Mouse (Mus musculus) hindbrain, embryonic 13.5 days (tissue): Measurements from ENCODE around the gene Mllt10. TPM values are rescaled to one million over a fixed set of nuclear protein-coding genes. Genes with fewer than 3 reads are reported as not detected.

Source experiments
- ATAC-seq: fragments of 200-750 bp; cut with Nextera tagmentation; 2 replicates; pipeline ENCODE4 v1.8.0; 2017; ENCODE audit warnings: moderate TSS enrichment; ENCODE audit not compliant: low FRiP score
- H3K27ac ChIP-seq: fragments of 300-500 bp; sonication (generic); 2 replicates; pipeline ENCODE4 v1.5.1; 2015; ENCODE audit warnings: inconsistent platforms, mild to moderate bottlenecking, moderate library complexity
- H3K27me3 ChIP-seq: fragments of 300-500 bp; sonication (generic); 2 replicates; pipeline ENCODE4 v1.6.1; 2015; ENCODE audit warnings: mild to moderate bottlenecking, inconsistent platforms
- H3K36me3 ChIP-seq: fragments of 300-500 bp; sonication (generic); 2 replicates; pipeline ENCODE4 v1.6.1; 2015; ENCODE audit warnings: mild to moderate bottlenecking, inconsistent platforms
- H3K4me1 ChIP-seq: fragments of 300-500 bp; sonication (generic); replicated peaks from 2 replicates; pipeline ENCODE4 v1.6.1; 2015; ENCODE audit warnings: inconsistent platforms
- H3K4me2 ChIP-seq: fragments of 300-500 bp; sonication (generic); 2 replicates; pipeline ENCODE4 v1.6.1; 2015; ENCODE audit warnings: inconsistent platforms, mild to moderate bottlenecking, moderate library complexity
- H3K4me3 ChIP-seq: fragments of 300-500 bp; sonication (generic); 2 replicates; pipeline ENCODE4 v1.5.1; 2015; ENCODE audit warnings: mild to moderate bottlenecking, inconsistent platforms
- H3K9ac ChIP-seq: fragments of 300-500 bp; sonication (generic); 2 replicates; pipeline ENCODE4 v1.6.1; 2015; ENCODE audit warnings: mild to moderate bottlenecking, inconsistent platforms
- H3K9me3 ChIP-seq: fragments of 300-500 bp; sonication (generic); 2 replicates; pipeline ENCODE4 v1.6.1; 2016; ENCODE audit warnings: inconsistent platforms
- WGBS: fragments of 180-500 bp; shearing (Covaris S2); methylation state at CpG from one replicate; pipeline ENCODE4 v1.1.7; 2015; 5-methylcytosine and 5-hydroxymethylcytosine counted together
- microRNA-seq: library from miRNA; unstranded; fragments of <30 nt; microRNA quantifications from one replicate; pipeline ENCODE4, GENCODE M21; 2016
- polyA plus RNA-seq: library from polyadenylated mRNA; unstranded; fragments of >200 nt; fragmentation: Nextera tagmentation; extraction: Ambion mirVana; gene quantifications from 2 replicates; pipeline ENCODE4 v1.2.1, GENCODE M21; 2015

Gene Mllt10
- polyA plus RNA-seq, 1 experiment from 2014 or later, result 61.4 TPM

GRCm38 (mm10) chr2:18232883-18233567 is 178.0 kb downstream of the Mllt10 start:
- no peak overlapping the region for H3K9ac ChIP-seq
- H3K27me3 ChIP-seq, result no peaks in the 10 kb centered on the region
- H3K4me3 ChIP-seq, result no peak overlapping the region
- no peak overlapping the region for H3K4me2 ChIP-seq
- 0 out of 2 replicates have a peak, but pooled peaks cover 3% of the 10 kb centered on the region for H3K36me3 ChIP-seq
- ATAC-seq, result no peak
- no peaks in the 10 kb centered on the region for H3K9me3 ChIP-seq
- peak overlapping the region; percentile 23; the same call in 1 of the 2 replicates for H3K27ac ChIP-seq
- peaks cover 15% of the 10 kb centered on the region for H3K4me1 ChIP-seq
- WGBS, result 7% methylated on average over 5 of the region's 5 CpGs

DNA sequence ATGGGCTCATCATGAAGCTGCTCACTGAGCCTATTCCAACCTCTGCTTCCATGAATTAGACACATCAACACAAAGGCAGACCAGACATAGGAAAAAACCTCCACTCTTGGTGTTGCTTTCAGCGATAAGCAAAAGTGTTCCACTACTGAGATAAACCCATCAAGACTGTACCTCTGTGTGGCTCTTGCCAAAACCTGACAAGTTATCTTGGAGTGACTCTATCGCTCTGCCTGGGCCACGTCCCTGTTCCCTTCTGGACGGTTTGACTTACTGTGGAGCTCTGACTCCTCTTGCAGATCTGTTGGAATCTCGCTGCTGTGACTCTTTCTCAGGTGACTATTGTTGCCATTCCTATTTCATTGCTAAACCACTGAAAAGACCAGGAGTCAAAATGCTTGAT is 180.5 kb downstream of the Mllt10 start:
- 92% methylated on average over 5 of the region's 5 CpGs for WGBS
- Histone ChIP-seq H3K4me2 (no peak overlapping the region), H3K4me3 (no peak overlapping the region), H3K27ac (no peak overlapping the region), H3K9ac (no peak overlapping the region), H3K27me3 (no peaks in the 10 kb centered on the region), H3K36me3 (0 out of 2 replicates have a peak, but pooled peaks cover 3% of the 10 kb centered on the region), H3K9me3 (no peaks in the 10 kb centered on the region), H3K4me1 (peaks cover 12% of the 10 kb centered on the region)
- ATAC-seq, result no peak

DNA sequence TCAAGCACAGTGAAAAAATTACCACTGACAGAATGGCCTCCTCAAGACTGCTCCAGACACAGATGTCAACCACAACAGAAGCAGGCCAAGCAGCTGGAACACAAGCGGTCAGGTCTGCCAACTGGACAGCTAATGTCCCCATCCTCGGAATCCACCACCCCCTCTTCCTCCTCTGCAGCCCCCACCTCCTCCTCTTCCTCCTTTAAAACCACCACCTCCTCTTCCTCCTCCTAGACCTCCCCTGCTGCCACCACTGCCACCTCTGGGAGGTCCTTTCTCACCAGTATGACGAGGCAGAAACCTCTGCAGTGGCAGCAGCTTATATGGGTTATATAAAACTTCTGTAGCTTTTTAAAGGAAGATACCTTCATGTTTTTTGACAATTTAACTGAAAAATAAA is 194.2 kb downstream of the Mllt10 start:
- H3K27me3 ChIP-seq, result no peaks in the 10 kb centered on the region
- no peak overlapping the region for H3K9ac ChIP-seq
- no peak overlapping the region for H3K27ac ChIP-seq
- H3K9me3 ChIP-seq, result no peaks in the 10 kb centered on the region
- peaks cover 24% of the 10 kb centered on the region for H3K36me3 ChIP-seq
- 96% methylated on average over 3 of the region's 3 CpGs for WGBS
- no peak overlapping the region for H3K4me2 ChIP-seq
- H3K4me3 ChIP-seq, result no peak overlapping the region
- ATAC-seq, result no peak
- H3K4me1 ChIP-seq, result no peaks in the 10 kb centered on the region

Small RNAs within 50 kb of the gene (microRNA-seq; reads per million reads assigned to microRNA genes)
- not detected for gene Gm23638
- gene Mir7655, result 8.8 reads per million, percentile 22 among the genes with 10 or more reads in this experiment

Other genes with a start within 250 kb of the Mllt10 start
- not detected in 2 replicates for gene H2al2a, start 58.3 kb upstream of the Mllt10 start, polyA plus RNA-seq
- 13.1 and 14.0 TPM in 2 replicates for gene A930004D18Rik, start 17.5 kb upstream of the Mllt10 start, polyA plus RNA-seq
- gene Skida1, start 6.2 kb upstream of the Mllt10 start, polyA plus RNA-seq, result 11.5 and 12.7 TPM in 2 replicates